Mouse (Mus musculus) hindbrain, embryonic 10.5 days (tissue): ENCODE results near the gene Asic4. TPM values are rescaled to one million over a fixed set of nuclear protein-coding genes. Genes with fewer than 3 reads are reported as not detected.

Experiments used
- DNase-seq: peaks from one replicate; pipeline ENCODE4 v3.0.0-alpha.2; 2017; ENCODE audit warnings: low spot score
- H3K27ac ChIP-seq: fragments of 300-500 bp; sonication (generic); 2 replicates; pipeline ENCODE4 v1.5.1; 2016; ENCODE audit warnings: mild to moderate bottlenecking, moderate library complexity
- H3K27me3 ChIP-seq: fragments of 300-500 bp; sonication (generic); 2 replicates; pipeline ENCODE4 v1.6.1; 2016; ENCODE audit warnings: mild to moderate bottlenecking; ENCODE audit not compliant: poor library complexity, insufficient read depth, severe bottlenecking
- H3K36me3 ChIP-seq: fragments of 300-500 bp; sonication (generic); 2 replicates; pipeline ENCODE4 v1.6.1; 2016; ENCODE audit warnings: mild to moderate bottlenecking, moderate library complexity
- H3K4me1 ChIP-seq: fragments of 300-500 bp; sonication (generic); replicated peaks from 2 replicates; pipeline ENCODE4 v1.6.1; 2016; ENCODE audit warnings: mild to moderate bottlenecking
- H3K4me3 ChIP-seq: fragments of 300-500 bp; sonication (generic); 2 replicates; pipeline ENCODE4 v1.5.1; 2016; ENCODE audit warnings: mild to moderate bottlenecking, moderate library complexity
- H3K9me3 ChIP-seq: fragments of 300-500 bp; sonication (generic); 2 replicates; pipeline ENCODE4 v1.6.1; 2016; ENCODE audit warnings: mild to moderate bottlenecking, moderate library complexity
- WGBS: fragments of 180-500 bp; shearing (Covaris S2); methylation state at CpG from one replicate; pipeline ENCODE4 v1.1.7; 2016; 5-methylcytosine and 5-hydroxymethylcytosine counted together
- polyA plus RNA-seq: library from polyadenylated mRNA; unstranded; fragments of >200 nt; fragmentation: Nextera tagmentation; extraction: Ambion mirVana; gene quantifications from 2 replicates; pipeline ENCODE4 v1.2.1, GENCODE M21; 2016

The Asic4 gene
- polyA plus RNA-seq, 1 experiment from 2014 or later = 9.3 TPM

GRCm38 (mm10) chr1:75501905-75502304 lies 51.7 kb downstream of the Asic4 start:
- peaks cover 69% of the 10 kb centered on the region for H3K36me3 ChIP-seq
- peaks cover 38% of the 10 kb centered on the region for H3K4me1 ChIP-seq
- 94% methylated on average over 9 of the region's 9 CpGs for WGBS
- H3K9me3 ChIP-seq = no peaks in the 10 kb centered on the region
- H3K27ac ChIP-seq = no peak overlapping the region
- H3K4me3 ChIP-seq = no peak overlapping the region
- no peak for DNase-seq
- H3K27me3 ChIP-seq = peaks cover 43% of the 10 kb centered on the region

- peak overlapping the region; percentile 11; the same call in 1 of the 2 replicates for H3K4me3 ChIP-seq
- peaks cover 50% of the 10 kb centered on the region for H3K4me1 ChIP-seq
- DNase-seq = no peak
- H3K27me3 ChIP-seq = peaks cover 55% of the 10 kb centered on the region
- WGBS = 81% methylated on average over 25 of the region's 25 CpGs
- H3K27ac ChIP-seq = no peak overlapping the region
- no peaks in the 10 kb centered on the region for H3K9me3 ChIP-seq
- H3K36me3 ChIP-seq = peaks cover 57% of the 10 kb centered on the region
Observed at GRCm38 (mm10) chr1:75502945-75503650, 52.9 kb downstream of the Asic4 start.

GRCm38 (mm10) chr1:75503651-75503980 lies 53.4 kb downstream of the Asic4 start:
- peaks cover 58% of the 10 kb centered on the region for H3K27me3 ChIP-seq

DNA sequence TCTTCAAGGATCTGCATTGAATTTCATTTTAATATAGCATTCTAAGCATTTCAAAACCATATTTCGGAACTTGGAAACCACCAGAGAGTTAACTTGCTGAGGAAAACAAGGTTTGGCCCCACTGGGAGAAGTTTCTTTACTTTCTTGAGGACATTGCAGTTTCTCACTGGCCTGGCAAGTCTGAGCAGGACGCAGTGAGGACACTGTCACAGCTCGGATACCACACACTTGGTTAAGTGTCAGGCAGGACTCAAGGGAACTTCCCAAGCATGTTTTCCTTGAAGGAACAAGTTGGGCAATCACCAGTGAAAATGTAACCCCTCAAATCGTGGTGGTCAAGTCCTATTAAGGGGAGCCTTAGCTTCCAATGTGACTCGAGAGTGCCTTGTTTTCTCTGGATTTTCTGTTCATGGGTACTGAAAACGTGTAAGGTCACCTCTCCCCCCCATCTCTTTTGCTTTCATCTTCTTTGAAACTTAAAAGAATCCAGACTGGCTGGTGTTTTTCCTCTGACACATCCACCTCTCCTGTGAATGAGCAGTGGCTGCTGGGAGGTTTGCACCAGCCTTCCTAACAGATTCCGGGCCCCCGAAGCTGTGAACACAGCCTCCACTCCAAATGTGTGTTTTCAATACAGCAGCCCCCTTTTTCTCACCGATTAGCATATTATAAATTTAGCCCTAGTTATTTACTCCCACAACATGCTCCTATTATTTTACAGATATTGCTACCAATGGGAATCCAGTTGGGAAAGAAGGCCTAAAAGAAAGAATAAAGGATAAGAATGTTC lies 54.2 kb downstream of the Asic4 start:
- H3K4me1 ChIP-seq = peaks cover 59% of the 10 kb centered on the region

More at GRCm38 (mm10) chr1:75503651-75503980, 53.4 kb downstream of the Asic4 start:
- Histone ChIP-seq H3K27ac (no peak overlapping the region), H3K4me3 (peak overlapping the region; percentile 11; the same call in 1 of the 2 replicates), H3K9me3 (no peaks in the 10 kb centered on the region), H3K4me1 (peaks cover 53% of the 10 kb centered on the region), H3K36me3 (peaks cover 52% of the 10 kb centered on the region)
- WGBS = 67% methylated on average over 23 of the region's 23 CpGs
- DNase-seq = no peak

GRCm38 (mm10) chr1:75505159-75505955 lies 55.1 kb downstream of the Asic4 start:
- H3K36me3 ChIP-seq = peaks cover 34% of the 10 kb centered on the region
- peak overlapping the region; percentile 95 for H3K27ac ChIP-seq
- DNase-seq = peak; percentile 61
- H3K4me1 ChIP-seq = peaks cover 66% of the 10 kb centered on the region
- H3K27me3 ChIP-seq = peaks cover 74% of the 10 kb centered on the region
- H3K9me3 ChIP-seq = no peaks in the 10 kb centered on the region
- peak overlapping the region; percentile 90 for H3K4me3 ChIP-seq
- under 1% methylated on average over 84 of the region's 84 CpGs for WGBS

More for the DNA sequence above, 54.2 kb downstream of the Asic4 start:
- Histone ChIP-seq H3K9me3 (no peaks in the 10 kb centered on the region), H3K36me3 (peaks cover 43% of the 10 kb centered on the region), H3K4me3 (peak overlapping the region; percentile 90), H3K27ac (no peak overlapping the region), H3K27me3 (peaks cover 67% of the 10 kb centered on the region)
- WGBS = 65% methylated on average over 9 of the region's 9 CpGs
- DNase-seq = no peak

GRCm38 (mm10) chr1:75505956-75506831 lies 56.0 kb downstream of the Asic4 start, which contains the start of gene Obsl1:
TSS of gene Obsl1 (minus strand) at chr1:75506452.
- WGBS = under 1% methylated on average over 65 of the region's 65 CpGs
- peak; percentile 85 for DNase-seq
- Histone ChIP-seq H3K9me3 (no peaks in the 10 kb centered on the region), H3K4me3 (peak within 1 kb of the TSS; percentile 90), H3K27ac (peak within 1 kb of the TSS; percentile 95), H3K4me1 (peaks cover 71% of the 10 kb centered on the region), H3K36me3 (peaks cover 26% of the 10 kb centered on the region), H3K27me3 (peaks cover 78% of the 10 kb centered on the region)

- peak within 1 kb of the TSS; percentile 95 for H3K27ac ChIP-seq
- peaks cover 18% of the 10 kb centered on the region for H3K36me3 ChIP-seq
- WGBS = 72% methylated on average over 10 of the region's 10 CpGs
- peak within 1 kb of the TSS; percentile 90 for H3K4me3 ChIP-seq
- DNase-seq = no peak
- no peaks in the 10 kb centered on the region for H3K9me3 ChIP-seq
- H3K27me3 ChIP-seq = peaks cover 83% of the 10 kb centered on the region
- peaks cover 79% of the 10 kb centered on the region for H3K4me1 ChIP-seq
Observed at GRCm38 (mm10) chr1:75507006-75507405, 56.8 kb downstream of the Asic4 start, which contains the start of gene Inha. TSS of gene Inha (plus strand) at chr1:75507077.

- 53% methylated on average over 20 of the region's 20 CpGs for WGBS
- Histone ChIP-seq H3K27me3 (peaks cover 63% of the 10 kb centered on the region), H3K4me3 (no peak overlapping the region), H3K9me3 (no peaks in the 10 kb centered on the region), H3K36me3 (no peaks in the 10 kb centered on the region), H3K4me1 (peaks cover 65% of the 10 kb centered on the region), H3K27ac (0 out of 2 replicates have a peak overlapping the region, but pooled peaks have one; percentile 40)
- no peak for DNase-seq
Observed at GRCm38 (mm10) chr1:75509586-75509985, 59.4 kb downstream of the Asic4 start.

- Histone ChIP-seq H3K4me1 (peaks cover 59% of the 10 kb centered on the region), H3K36me3 (no peaks in the 10 kb centered on the region), H3K9me3 (no peaks in the 10 kb centered on the region), H3K27me3 (peaks cover 57% of the 10 kb centered on the region), H3K27ac (no peak overlapping the region), H3K4me3 (no peak overlapping the region)
- DNase-seq = no peak
- WGBS = 74% methylated on average over 5 of the region's 5 CpGs
Observed at GRCm38 (mm10) chr1:75510154-75510553, 59.9 kb downstream of the Asic4 start.

DNA sequence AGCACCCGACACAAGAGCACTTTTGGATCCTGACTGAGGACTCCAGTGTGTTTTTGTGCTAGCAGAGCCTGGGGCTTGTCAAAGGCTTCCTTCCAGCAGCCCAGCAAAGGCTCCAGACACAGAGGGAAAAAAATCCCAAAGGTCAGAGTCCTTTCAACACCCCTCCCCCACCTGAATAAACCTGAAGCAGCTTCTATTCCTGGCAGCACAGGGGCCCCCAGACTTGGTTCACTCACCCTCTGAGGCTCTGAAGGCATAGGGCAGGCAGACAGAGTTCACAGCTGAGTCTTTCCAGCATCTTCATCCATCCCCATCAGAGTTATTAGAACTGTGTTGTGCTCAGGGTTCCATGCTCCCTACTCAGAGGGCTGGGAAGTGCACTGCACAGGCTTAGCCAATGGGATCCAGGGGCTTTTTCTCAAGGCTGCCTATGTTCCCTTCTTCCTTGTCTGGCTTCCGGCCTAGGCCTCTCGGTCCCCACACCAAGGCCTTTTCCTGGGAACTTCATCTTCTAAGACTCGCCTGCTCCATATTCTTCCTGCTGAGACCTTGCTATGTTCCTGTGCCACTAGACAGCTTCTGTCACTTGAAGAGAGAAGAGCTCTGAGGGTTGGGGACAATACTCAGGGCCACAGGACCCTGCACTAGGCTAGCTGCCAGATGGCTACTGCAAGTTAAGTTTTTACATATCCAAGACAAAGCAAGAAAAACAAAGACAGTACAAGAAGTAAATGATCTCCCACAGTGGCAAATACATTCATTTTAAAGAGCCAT lies 61.4 kb downstream of the Asic4 start:
- no peaks in the 10 kb centered on the region for H3K9me3 ChIP-seq
- H3K4me3 ChIP-seq = no peak overlapping the region
- peak overlapping the region; percentile 19 for H3K27ac ChIP-seq
- 50% methylated on average over 4 of the region's 4 CpGs for WGBS
- H3K27me3 ChIP-seq = peaks cover 43% of the 10 kb centered on the region
- H3K4me1 ChIP-seq = peaks cover 44% of the 10 kb centered on the region
- H3K36me3 ChIP-seq = no peaks in the 10 kb centered on the region
- peak; percentile 30 for DNase-seq

DNA sequence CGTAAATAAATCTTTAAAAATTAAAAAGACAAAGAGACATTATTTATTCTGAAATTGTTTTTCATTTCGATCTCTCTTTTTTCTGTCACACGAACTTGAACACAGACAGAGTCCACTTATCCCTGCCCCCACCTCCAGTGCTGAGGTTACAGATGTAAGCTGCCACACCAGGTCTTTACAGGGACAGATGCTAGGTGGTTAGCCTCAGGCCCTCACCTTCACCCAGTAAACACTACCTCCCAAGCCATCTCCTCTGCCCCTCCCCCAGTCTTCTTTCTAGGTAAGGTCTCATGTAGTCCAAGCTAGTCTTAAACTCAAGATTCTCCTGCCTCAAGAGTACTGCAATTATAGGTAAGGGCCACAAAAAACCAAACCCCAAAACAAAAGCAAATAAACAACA lies 62.3 kb downstream of the Asic4 start:
- WGBS = 95% methylated on average over 3 of the region's 3 CpGs
- Histone ChIP-seq H3K9me3 (no peaks in the 10 kb centered on the region), H3K36me3 (no peaks in the 10 kb centered on the region), H3K27ac (no peak overlapping the region), H3K4me1 (peaks cover 35% of the 10 kb centered on the region), H3K4me3 (no peak overlapping the region), H3K27me3 (peaks cover 33% of the 10 kb centered on the region)
- DNase-seq = no peak
